Mouse (Mus musculus): ENCODE measurements around the gene Ptpa. TPM values are rescaled to one million over a fixed set of nuclear protein-coding genes. Genes with fewer than 3 reads are reported as not detected.

Gene Ptpa
- polyA plus RNA-seq, 1 experiment from 2014 or later: 100.0 TPM

DNA sequence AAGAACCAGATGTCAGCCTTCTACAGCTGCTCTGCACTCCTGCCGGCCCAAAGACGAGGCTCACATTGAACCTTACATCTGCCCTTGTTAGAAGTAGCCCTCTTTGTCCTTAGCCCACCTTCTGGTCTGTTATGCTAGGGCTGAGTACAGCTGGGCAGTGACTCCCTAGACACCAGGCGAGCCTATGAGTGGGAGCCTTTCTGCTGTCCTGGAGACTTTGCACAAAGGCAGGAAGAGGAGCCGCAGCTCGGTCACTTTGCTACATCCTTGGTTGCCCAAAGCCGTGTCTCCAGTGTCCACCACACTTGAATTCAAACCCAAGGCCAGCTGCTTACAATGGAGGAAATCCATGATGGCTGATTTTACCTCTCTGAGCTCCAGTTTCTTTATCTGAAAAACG lies 32.5 kb downstream of the Ptpa start:
- Histone ChIP-seq H3K36me3 (peaks cover 94% of the 10 kb centered on the region), H3K4me2 (no peak overlapping the region), H3K27ac (replicated peaks) (peak overlapping the region; percentile 100; the same call in 1 of the 2 replicates), H3K9ac (no peak overlapping the region), H3K4me3 (no peak overlapping the region), H3K27me3 (replicated peaks) (no peaks in the 10 kb centered on the region), H3K9me3 (0 out of 2 replicates have a peak, but pooled peaks cover 6% of the 10 kb centered on the region), H3K4me1 (peaks cover 48% of the 10 kb centered on the region)
- no peak for ATAC-seq (ENCODE audit: extremely low read depth, insufficient number of reproducible peaks, low FRiP score, low TSS enrichment)
- WGBS: 87% methylated on average over 7 of the region's 7 CpGs

DNA sequence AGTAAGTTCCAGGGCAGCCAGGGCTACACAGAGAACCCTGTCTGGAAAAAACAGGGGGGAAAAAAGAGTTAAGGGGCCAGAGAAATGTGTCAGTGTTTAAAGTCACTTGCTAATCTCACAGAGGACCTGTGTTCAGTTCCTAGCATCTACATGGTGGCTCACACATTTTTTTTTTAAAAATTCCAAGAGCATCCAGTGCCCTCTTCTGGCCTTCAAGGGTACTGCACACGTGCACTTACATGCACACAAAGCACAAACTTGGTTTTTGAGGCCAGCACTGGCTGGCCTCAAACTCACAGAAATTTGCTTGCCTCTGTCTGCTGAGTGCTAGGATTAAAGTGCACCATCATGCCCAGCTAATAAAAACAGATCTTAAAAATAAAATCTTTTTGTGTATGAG lies 34.7 kb downstream of the Ptpa start:
- no peak for ATAC-seq (ENCODE audit: extremely low read depth, insufficient number of reproducible peaks, low FRiP score, low TSS enrichment)
- Histone ChIP-seq H3K9ac (no peak overlapping the region), H3K4me2 (no peak overlapping the region), H3K4me3 (no peak overlapping the region), H3K4me1 (peaks cover 40% of the 10 kb centered on the region), H3K36me3 (peaks cover 87% of the 10 kb centered on the region), H3K27me3 (replicated peaks) (no peaks in the 10 kb centered on the region), H3K9me3 (0 out of 2 replicates have a peak, but pooled peaks cover 6% of the 10 kb centered on the region), H3K27ac (replicated peaks) (no peak overlapping the region)
- 63% methylated on average over 1 of the region's 1 CpGs for WGBS

DNA sequence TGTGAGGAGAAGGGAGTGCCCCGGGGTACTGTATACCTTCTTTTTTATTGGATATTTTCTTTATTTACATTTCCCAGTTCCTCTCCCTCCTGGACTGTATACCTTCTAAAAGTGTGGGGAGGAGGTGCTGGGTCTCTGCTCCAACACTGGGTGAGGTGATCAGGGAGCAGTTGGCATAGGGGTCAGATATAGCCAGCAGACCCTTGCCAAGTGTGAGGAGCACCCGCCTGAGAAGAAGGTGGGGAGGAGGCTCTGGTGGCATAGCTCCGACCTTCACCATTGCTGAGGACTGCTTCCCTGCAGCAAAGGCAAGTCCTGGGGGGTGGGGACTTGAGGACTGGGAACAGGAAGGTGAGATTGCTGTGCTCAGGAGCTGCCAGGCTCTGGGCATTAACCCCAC lies 35.7 kb downstream of the Ptpa start:
- Histone ChIP-seq H3K36me3 (peaks cover 77% of the 10 kb centered on the region), H3K9ac (no peak overlapping the region), H3K9me3 (0 out of 2 replicates have a peak, but pooled peaks cover 6% of the 10 kb centered on the region), H3K4me3 (no peak overlapping the region), H3K4me1 (peaks cover 40% of the 10 kb centered on the region), H3K27ac (replicated peaks) (no peak overlapping the region), H3K27me3 (replicated peaks) (no peaks in the 10 kb centered on the region), H3K4me2 (no peak overlapping the region)
- no peak for ATAC-seq (ENCODE audit: extremely low read depth, insufficient number of reproducible peaks, low FRiP score, low TSS enrichment)
- WGBS: 82% methylated on average over 3 of the region's 3 CpGs

DNA sequence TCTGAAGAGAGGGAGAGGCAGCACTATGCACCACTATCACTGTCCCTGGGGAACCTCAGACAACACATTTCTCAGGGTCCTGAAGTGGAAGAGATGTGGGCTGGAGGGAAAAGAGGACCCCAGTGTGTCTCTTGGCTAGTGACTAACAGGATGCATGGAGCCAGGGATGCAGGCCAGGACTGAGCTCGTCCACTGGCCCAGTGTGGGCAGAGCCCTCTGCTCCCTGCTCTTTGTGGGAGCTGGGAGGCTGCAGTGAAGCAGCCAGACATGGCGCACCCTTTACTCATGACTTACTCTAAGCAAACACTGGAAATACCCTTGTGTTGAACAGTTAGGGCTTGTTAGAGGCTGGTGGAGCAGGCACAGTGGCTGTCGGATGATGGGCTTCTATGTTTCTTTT lies 37.7 kb downstream of the Ptpa start:
- Histone ChIP-seq H3K9me3 (0 out of 2 replicates have a peak, but pooled peaks cover 6% of the 10 kb centered on the region), H3K36me3 (peaks cover 63% of the 10 kb centered on the region), H3K4me1 (peaks cover 46% of the 10 kb centered on the region), H3K4me3 (no peak overlapping the region), H3K9ac (no peak overlapping the region), H3K27me3 (replicated peaks) (no peaks in the 10 kb centered on the region), H3K27ac (replicated peaks) (0 out of 2 replicates have a peak overlapping the region, but pooled peaks have one; percentile 20), H3K4me2 (no peak overlapping the region)
- WGBS: 80% methylated on average over 3 of the region's 3 CpGs
- ATAC-seq (ENCODE audit: extremely low read depth, insufficient number of reproducible peaks, low FRiP score, low TSS enrichment): no peak

GRCm38 (mm10) chr2:30454587-30454986 lies 38.7 kb downstream of the Ptpa start:
- Histone ChIP-seq H3K27ac (replicated peaks) (no peak overlapping the region), H3K4me3 (no peak overlapping the region), H3K27me3 (replicated peaks) (no peaks in the 10 kb centered on the region), H3K4me2 (no peak overlapping the region), H3K36me3 (peaks cover 60% of the 10 kb centered on the region), H3K9me3 (0 out of 2 replicates have a peak, but pooled peaks cover 6% of the 10 kb centered on the region), H3K4me1 (peaks cover 46% of the 10 kb centered on the region), H3K9ac (no peak overlapping the region)
- 52% methylated on average over 5 of the region's 5 CpGs for WGBS
- ATAC-seq (ENCODE audit: extremely low read depth, insufficient number of reproducible peaks, low FRiP score, low TSS enrichment): no peak

DNA sequence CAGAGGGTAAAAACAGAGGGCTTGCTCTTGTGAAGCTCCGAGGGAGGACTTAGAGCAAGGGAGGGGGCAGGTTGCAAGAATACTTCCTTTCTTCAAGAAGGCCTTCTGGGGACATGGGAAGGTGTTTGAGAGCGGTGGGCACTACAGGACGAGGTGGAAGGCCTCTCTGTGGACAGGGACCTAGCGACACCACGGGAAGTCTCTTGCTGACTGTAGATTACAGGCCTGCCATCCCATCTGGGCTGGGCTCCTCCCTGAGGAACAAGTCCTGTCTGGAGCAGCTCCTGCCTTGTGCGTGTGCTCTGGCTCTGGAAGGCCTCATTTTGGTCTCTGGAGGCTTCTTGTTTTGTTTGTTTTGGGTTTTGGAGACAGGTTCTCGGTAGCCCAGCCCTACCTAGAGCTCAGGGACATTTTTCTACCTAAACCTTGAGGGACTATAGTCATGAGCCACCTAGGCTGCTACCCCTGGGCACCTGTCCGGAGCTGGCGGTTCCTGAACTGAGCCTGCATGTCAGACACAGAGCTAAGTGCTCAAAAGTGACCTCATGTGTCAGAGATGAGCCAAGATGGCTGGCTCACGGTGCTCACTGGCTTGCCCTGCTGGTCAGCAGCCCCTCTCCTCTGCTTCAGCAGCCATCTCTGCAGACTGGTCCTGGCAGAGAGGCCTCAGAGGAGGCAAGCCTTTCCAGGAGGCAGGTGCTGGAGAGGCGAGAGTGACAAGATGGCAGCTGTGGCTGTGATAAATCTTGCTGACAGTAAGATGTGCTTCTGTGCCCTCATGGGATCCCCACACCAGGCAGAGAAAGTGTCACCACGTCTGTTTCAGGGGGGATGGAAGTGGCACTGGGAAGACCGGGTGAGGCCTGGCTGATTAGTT lies 40.5 kb downstream of the Ptpa start:
- no peak overlapping the region for H3K4me3 ChIP-seq
- peak overlapping the region; percentile 48 for H3K9ac ChIP-seq
- ATAC-seq (ENCODE audit: extremely low read depth, insufficient number of reproducible peaks, low FRiP score, low TSS enrichment): no peak
- no peaks in the 10 kb centered on the region for H3K9me3 ChIP-seq
- peaks cover 46% of the 10 kb centered on the region for H3K4me1 ChIP-seq
- WGBS: 48% methylated on average over 13 of the region's 13 CpGs
- no peak overlapping the region for H3K4me2 ChIP-seq
- no peaks in the 10 kb centered on the region for H3K27me3 ChIP-seq (replicated peaks)
- peaks cover 43% of the 10 kb centered on the region for H3K36me3 ChIP-seq
- H3K27ac ChIP-seq (replicated peaks): peak overlapping the region; percentile 81

GRCm38 (mm10) chr2:30458349-30458748 lies 42.5 kb downstream of the Ptpa start:
- Histone ChIP-seq H3K27me3 (replicated peaks) (no peaks in the 10 kb centered on the region), H3K9me3 (no peaks in the 10 kb centered on the region), H3K36me3 (peaks cover 30% of the 10 kb centered on the region), H3K9ac (no peak overlapping the region), H3K4me2 (no peak overlapping the region), H3K4me3 (no peak overlapping the region), H3K4me1 (peaks cover 48% of the 10 kb centered on the region), H3K27ac (replicated peaks) (peak overlapping the region; percentile 30)
- 85% methylated on average over 6 of the region's 6 CpGs for WGBS
- no peak for ATAC-seq (ENCODE audit: extremely low read depth, insufficient number of reproducible peaks, low FRiP score, low TSS enrichment)

DNA sequence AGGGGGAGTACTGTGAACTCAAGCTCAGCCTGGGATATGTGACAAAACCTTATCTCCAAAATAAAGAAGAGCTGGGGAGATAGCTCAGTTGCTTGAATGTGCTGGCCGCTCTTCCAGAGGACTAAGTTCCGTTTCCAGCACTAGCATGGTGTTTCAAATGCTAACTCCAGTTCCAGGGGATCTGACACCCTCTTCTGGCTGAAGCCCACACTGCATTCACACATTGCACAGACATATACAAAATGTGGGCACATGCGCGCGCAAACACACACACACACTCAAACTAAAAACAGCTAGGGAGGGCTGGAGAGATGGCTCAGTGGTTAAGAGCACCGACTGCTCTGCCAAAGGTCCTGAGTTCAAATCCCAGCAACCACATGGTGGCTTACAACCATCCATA lies 43.4 kb downstream of the Ptpa start:
- H3K27me3 ChIP-seq (replicated peaks): no peaks in the 10 kb centered on the region
- no peak overlapping the region for H3K9ac ChIP-seq
- no peak overlapping the region for H3K4me2 ChIP-seq
- ATAC-seq (ENCODE audit: extremely low read depth, insufficient number of reproducible peaks, low FRiP score, low TSS enrichment): no peak
- 84% methylated on average over 6 of the region's 6 CpGs for WGBS
- H3K4me1 ChIP-seq: peaks cover 48% of the 10 kb centered on the region
- H3K9me3 ChIP-seq: no peaks in the 10 kb centered on the region
- H3K27ac ChIP-seq (replicated peaks): no peak overlapping the region
- no peak overlapping the region for H3K4me3 ChIP-seq
- H3K36me3 ChIP-seq: peaks cover 22% of the 10 kb centered on the region

DNA sequence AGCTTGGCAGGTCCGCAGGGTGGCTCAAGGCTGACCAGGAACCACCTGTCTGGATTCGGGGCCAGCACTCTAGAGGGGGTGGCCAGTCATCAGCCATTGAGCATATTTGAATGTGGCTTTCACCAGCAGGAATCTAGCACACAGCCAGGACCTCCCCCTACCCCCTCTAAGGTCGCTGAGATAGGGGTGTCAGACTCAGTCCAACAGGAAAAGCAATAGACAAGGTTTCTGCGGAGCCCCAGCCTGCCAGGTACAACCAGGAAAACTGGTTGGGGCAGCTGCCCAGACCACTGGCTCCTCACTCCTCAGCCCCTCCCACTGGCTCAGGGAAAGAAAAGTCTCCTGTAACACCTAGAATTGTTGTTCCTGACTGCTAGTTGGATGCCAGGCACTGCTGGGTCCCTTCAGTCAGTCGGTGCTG lies 47.5 kb downstream of the Ptpa start:
- no peaks in the 10 kb centered on the region; the same call in 1 of the 2 replicates for H3K27me3 ChIP-seq (replicated peaks)
- H3K27ac ChIP-seq (replicated peaks): peak overlapping the region; percentile 84
- peaks cover 13% of the 10 kb centered on the region for H3K36me3 ChIP-seq
- peak overlapping the region; percentile 65 for H3K9ac ChIP-seq
- peak overlapping the region; percentile 44 for H3K4me3 ChIP-seq
- 15% methylated on average over 5 of the region's 5 CpGs for WGBS
- H3K4me2 ChIP-seq: peak overlapping the region; percentile 70
- H3K9me3 ChIP-seq: no peaks in the 10 kb centered on the region
- H3K4me1 ChIP-seq: peaks cover 42% of the 10 kb centered on the region
- ATAC-seq (ENCODE audit: extremely low read depth, insufficient number of reproducible peaks, low FRiP score, low TSS enrichment): no peak; the same call in 1 of the 2 replicates

- H3K36me3 ChIP-seq: peaks cover 8% of the 10 kb centered on the region
- ATAC-seq (ENCODE audit: extremely low read depth, insufficient number of reproducible peaks, low FRiP score, low TSS enrichment): peak; percentile 82
- H3K4me3 ChIP-seq: peak overlapping the region; percentile 44
- peak overlapping the region; percentile 70 for H3K4me2 ChIP-seq
- peak overlapping the region; percentile 65 for H3K9ac ChIP-seq
- H3K27me3 ChIP-seq (replicated peaks): no peaks in the 10 kb centered on the region; the same call in 1 of the 2 replicates
- WGBS: 1% methylated on average over 9 of the region's 9 CpGs
- peak overlapping the region; percentile 84 for H3K27ac ChIP-seq (replicated peaks)
- H3K9me3 ChIP-seq: no peaks in the 10 kb centered on the region
- peaks cover 47% of the 10 kb centered on the region for H3K4me1 ChIP-seq
Measured at GRCm38 (mm10) chr2:30463904-30464330, 48.1 kb downstream of the Ptpa start.

DNA sequence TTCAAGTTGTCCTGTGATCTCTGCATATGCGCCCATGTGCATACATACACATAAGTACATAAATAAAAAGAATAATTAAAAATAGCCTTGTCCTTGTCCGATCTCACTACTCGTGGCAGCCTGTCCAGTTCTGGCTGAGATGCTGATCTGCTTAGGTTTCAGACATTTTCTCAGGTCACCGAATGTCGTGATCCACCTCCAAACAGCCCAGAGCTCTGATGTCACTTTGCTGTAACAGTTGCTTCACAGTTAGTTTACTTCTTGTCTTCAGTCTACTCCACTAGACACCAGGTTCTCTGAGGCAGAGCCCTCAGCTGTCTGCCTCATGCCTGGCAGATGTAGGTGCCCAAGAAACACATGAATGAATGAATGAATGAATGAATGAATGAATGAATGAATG lies 48.6 kb downstream of the Ptpa start:
- H3K36me3 ChIP-seq: peaks cover 3% of the 10 kb centered on the region
- H3K9ac ChIP-seq: peak overlapping the region; percentile 65

More for the DNA sequence above, 48.6 kb downstream of the Ptpa start:
- 48% methylated on average over 5 of the region's 5 CpGs for WGBS
- no peak for ATAC-seq (ENCODE audit: extremely low read depth, insufficient number of reproducible peaks, low FRiP score, low TSS enrichment)
- no peaks in the 10 kb centered on the region; the same call in 1 of the 2 replicates for H3K27me3 ChIP-seq (replicated peaks)
- H3K27ac ChIP-seq (replicated peaks): peak overlapping the region; percentile 84
- peaks cover 51% of the 10 kb centered on the region for H3K4me1 ChIP-seq
- H3K9me3 ChIP-seq: no peaks in the 10 kb centered on the region
- peak overlapping the region; percentile 44 for H3K4me3 ChIP-seq
- H3K4me2 ChIP-seq: peak overlapping the region; percentile 70
